Mouse (Mus musculus): ENCODE data around the gene Nckipsd.

- TF ChIP-seq CTCF (IDR thresholded peaks at IDR 0.05; ENCODE audit: borderline replicate concordance, insufficient read depth, low read depth, low read length) (0 out of 2 replicates have a peak, but pooled peaks have one; percentile 22), POLR2A (IDR thresholded peaks at IDR 0.05; ENCODE audit: borderline replicate concordance, insufficient read depth, low read length) (no peak)
Observed at GRCm38 (mm10) chr9:108824144-108824685, 16.0 kb downstream of the Nckipsd start.
